Mouse (Mus musculus) hindbrain, embryonic 14.5 days (tissue): ENCODE data around the gene Neb. TPM values are rescaled to one million over a fixed set of nuclear protein-coding genes. Genes with fewer than 3 reads are reported as not detected.

Experiments
- ATAC-seq: fragments of 200-750 bp; cut with Nextera tagmentation; 2 replicates; pipeline ENCODE4 v1.8.0; 2017; ENCODE audit warnings: moderate number of reproducible peaks, mild to moderate bottlenecking, moderate TSS enrichment, moderate library complexity; ENCODE audit not compliant: low FRiP score
- DNase-seq: peaks from one replicate; pipeline ENCODE4 v3.0.0-alpha.2; 2015; ENCODE audit warnings: low spot score
- H3K27ac ChIP-seq: fragments of 300-500 bp; sonication (generic); 2 replicates; pipeline ENCODE4 v1.5.1; 2014; ENCODE audit warnings: mild to moderate bottlenecking, moderate library complexity
- H3K27me3 ChIP-seq: fragments of 300-500 bp; sonication (generic); 2 replicates; pipeline ENCODE4 v1.6.1; 2014; ENCODE audit warnings: mild to moderate bottlenecking, low read length, mixed read lengths; ENCODE audit not compliant: control insufficient read depth, insufficient read depth
- H3K36me3 ChIP-seq: fragments of 300-500 bp; sonication (generic); replicated peaks from 2 replicates; pipeline ENCODE4 v1.6.1; 2014; ENCODE audit not compliant: control insufficient read depth, insufficient read depth
- H3K4me1 ChIP-seq: fragments of 300-500 bp; sonication (generic); replicated peaks from 2 replicates; pipeline ENCODE4 v1.6.1; 2014; ENCODE audit warnings: antibody characterized with exemption, low read length, mixed read lengths; ENCODE audit not compliant: control insufficient read depth, insufficient read depth
- H3K4me2 ChIP-seq: fragments of 300-500 bp; sonication (generic); replicated peaks from 2 replicates; pipeline ENCODE4 v1.6.1; 2014; ENCODE audit warnings: mild to moderate bottlenecking, moderate library complexity
- H3K4me3 ChIP-seq: fragments of 300-500 bp; sonication (generic); replicated peaks from 2 replicates; pipeline ENCODE4 v1.5.1; 2014; ENCODE audit warnings: mild to moderate bottlenecking, low read length
- H3K9ac ChIP-seq: fragments of 300-500 bp; sonication (generic); 2 replicates; pipeline ENCODE4 v1.6.1; 2014
- H3K9me3 ChIP-seq: fragments of 300-500 bp; sonication (generic); 2 replicates; pipeline ENCODE4 v1.6.1; 2016; ENCODE audit warnings: low read length; ENCODE audit not compliant: control insufficient read depth
- WGBS: fragments of 180-500 bp; shearing (Covaris S2); extraction: QIAGEN DNeasy Blood & Tissue Kit; methylation state at CpG from one replicate; pipeline ENCODE4 v1.1.7; 2014; 5-methylcytosine and 5-hydroxymethylcytosine counted together
- polyA plus RNA-seq: library from polyadenylated mRNA; unstranded; fragments of >200 nt; fragmentation: Nextera tagmentation; extraction: Ambion mirVana; gene quantifications from 2 replicates; pipeline ENCODE4 v1.2.1, GENCODE M21; 2014

Gene Neb
- polyA plus RNA-seq, 1 experiment from 2014 or later = 0.74 TPM

- WGBS = 85% methylated on average over 3 of the region's 3 CpGs
- H3K36me3 ChIP-seq = no peaks in the 10 kb centered on the region
- H3K4me2 ChIP-seq = no peak overlapping the region
- no peaks in the 10 kb centered on the region for H3K4me1 ChIP-seq
- H3K9ac ChIP-seq = no peak overlapping the region
- no peaks in the 10 kb centered on the region for H3K27me3 ChIP-seq
- H3K9me3 ChIP-seq = no peaks in the 10 kb centered on the region
- H3K4me3 ChIP-seq = no peak overlapping the region
- DNase-seq = no peak
- no peak overlapping the region for H3K27ac ChIP-seq
- ATAC-seq = no peak
Measured at GRCm38 (mm10) chr2:52321866-52322265, 56.4 kb downstream of the Neb start.

- H3K9me3 ChIP-seq = no peaks in the 10 kb centered on the region
- H3K9ac ChIP-seq = no peak overlapping the region
- no peaks in the 10 kb centered on the region for H3K27me3 ChIP-seq
- H3K4me3 ChIP-seq = no peak overlapping the region
- 94% methylated on average over 2 of the region's 2 CpGs for WGBS
- no peaks in the 10 kb centered on the region for H3K4me1 ChIP-seq
- H3K27ac ChIP-seq = no peak overlapping the region
- no peaks in the 10 kb centered on the region for H3K36me3 ChIP-seq
- H3K4me2 ChIP-seq = no peak overlapping the region
- no peak for DNase-seq
- ATAC-seq = no peak
Measured at GRCm38 (mm10) chr2:52320175-52320574, 58.1 kb downstream of the Neb start.

DNA sequence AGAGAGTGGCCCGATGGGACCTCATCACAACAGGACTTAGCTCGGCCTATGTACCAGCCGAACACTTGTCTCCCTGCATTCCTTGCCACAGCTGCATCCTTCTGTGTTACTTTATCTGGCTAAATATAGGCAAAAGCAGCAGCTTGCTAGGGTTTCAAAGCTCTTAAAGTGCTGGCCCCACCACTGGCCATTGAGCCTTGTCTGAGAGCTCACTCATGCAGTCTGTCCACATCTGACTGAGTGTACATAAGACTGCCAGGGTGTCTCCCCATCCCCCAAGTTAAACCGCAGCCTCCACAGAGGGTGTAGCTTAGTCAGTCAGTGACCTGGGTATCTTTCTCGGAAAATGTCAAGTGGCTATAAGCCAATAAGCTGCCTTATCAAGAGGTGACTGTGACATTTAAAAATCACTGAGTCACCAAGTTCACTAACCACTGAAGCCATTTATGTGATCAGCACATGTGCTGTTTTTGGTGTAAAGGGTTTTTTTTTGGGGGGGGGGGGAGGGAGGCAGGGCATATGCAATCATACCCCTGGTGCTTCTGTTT lies 59.2 kb downstream of the Neb start:
- WGBS = 77% methylated on average over 5 of the region's 5 CpGs

GRCm38 (mm10) chr2:52317471-52317870 lies 60.8 kb downstream of the Neb start:
- Histone ChIP-seq H3K4me1 (no peaks in the 10 kb centered on the region), H3K4me3 (no peak overlapping the region), H3K4me2 (no peak overlapping the region), H3K27ac (no peak overlapping the region), H3K9me3 (no peaks in the 10 kb centered on the region), H3K27me3 (no peaks in the 10 kb centered on the region), H3K9ac (no peak overlapping the region), H3K36me3 (no peaks in the 10 kb centered on the region)
- DNase-seq (no peak), ATAC-seq (no peak)
- 92% methylated on average over 4 of the region's 4 CpGs for WGBS

More for the DNA sequence above, 59.2 kb downstream of the Neb start:
- no peaks in the 10 kb centered on the region for H3K27me3 ChIP-seq
- H3K9me3 ChIP-seq = no peaks in the 10 kb centered on the region
- H3K27ac ChIP-seq = no peak overlapping the region
- H3K36me3 ChIP-seq = no peaks in the 10 kb centered on the region
- H3K4me2 ChIP-seq = no peak overlapping the region
- no peaks in the 10 kb centered on the region for H3K4me1 ChIP-seq
- no peak overlapping the region for H3K9ac ChIP-seq
- no peak for DNase-seq
- H3K4me3 ChIP-seq = no peak overlapping the region
- ATAC-seq = no peak

DNA sequence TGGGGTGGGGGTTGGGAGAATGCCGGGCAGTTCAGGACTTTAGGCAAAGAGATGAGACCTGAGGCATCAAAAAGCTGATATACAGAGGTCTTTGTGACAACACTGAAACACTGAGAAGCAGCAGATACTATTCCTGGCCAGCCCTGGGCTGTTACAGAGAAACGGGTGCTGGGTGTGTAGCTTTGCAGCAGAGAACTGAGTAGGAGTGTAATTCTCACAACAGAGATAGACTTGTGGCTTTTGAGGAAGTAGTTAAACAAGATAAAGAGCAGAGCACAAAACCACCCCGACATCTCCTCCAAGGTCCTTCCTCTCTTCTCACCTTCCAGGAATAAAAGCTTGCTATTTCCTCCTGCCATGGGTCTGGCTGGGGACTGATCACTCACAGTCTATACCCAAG lies 62.5 kb downstream of the Neb start:
- 86% methylated on average over 3 of the region's 3 CpGs for WGBS
- no peak for ATAC-seq
- no peaks in the 10 kb centered on the region for H3K4me1 ChIP-seq

DNA sequence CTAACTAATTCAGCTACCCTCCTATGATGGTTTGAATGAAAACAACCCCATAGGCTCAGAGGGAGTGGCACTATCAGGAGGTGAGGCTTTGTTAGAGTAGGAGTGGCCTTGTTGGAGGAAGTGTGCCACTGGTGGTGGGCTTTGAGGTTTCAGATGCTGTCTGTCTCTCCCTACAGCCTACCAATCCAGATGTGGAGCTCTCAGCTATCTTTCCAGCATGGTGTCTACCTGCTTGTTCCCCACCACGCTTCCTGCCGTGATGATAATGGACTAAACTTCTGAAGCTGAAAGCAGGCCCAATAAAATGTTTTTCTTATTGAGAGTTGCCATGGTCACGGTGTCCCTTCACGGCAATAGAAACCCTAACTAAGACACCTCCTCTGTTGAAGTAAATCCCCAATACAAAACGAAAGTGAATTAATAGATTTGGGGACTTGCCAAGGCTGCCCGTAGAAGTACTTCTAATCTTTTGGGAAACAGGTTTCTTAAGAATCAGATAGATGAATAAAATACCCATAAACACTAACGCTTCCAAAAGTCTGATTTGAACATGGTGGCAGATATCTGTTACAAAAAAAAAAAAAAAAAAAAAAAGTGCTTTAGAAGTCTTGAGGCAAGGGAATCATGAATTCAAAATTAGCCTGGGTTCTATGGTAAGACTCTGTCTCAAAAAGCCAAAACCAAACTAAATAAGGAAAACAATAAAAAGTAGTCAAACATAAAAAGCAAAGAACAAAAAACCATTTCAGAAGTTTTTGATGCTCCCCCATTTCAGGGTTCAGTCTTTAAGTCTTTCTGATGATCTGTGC lies 63.1 kb downstream of the Neb start:
- Histone ChIP-seq H3K4me1 (no peaks in the 10 kb centered on the region), H3K4me2 (no peak overlapping the region), H3K27ac (no peak overlapping the region), H3K4me3 (no peak overlapping the region), H3K36me3 (no peaks in the 10 kb centered on the region), H3K27me3 (no peaks in the 10 kb centered on the region), H3K9ac (no peak overlapping the region), H3K9me3 (no peaks in the 10 kb centered on the region)
- no peak for DNase-seq
- no peak for ATAC-seq
- 79% methylated on average over 7 of the region's 7 CpGs for WGBS

More for the DNA sequence above, 62.5 kb downstream of the Neb start:
- Histone ChIP-seq H3K9me3 (no peaks in the 10 kb centered on the region), H3K9ac (no peak overlapping the region), H3K27ac (no peak overlapping the region), H3K36me3 (no peaks in the 10 kb centered on the region), H3K4me3 (no peak overlapping the region), H3K4me2 (no peak overlapping the region), H3K27me3 (no peaks in the 10 kb centered on the region)
- DNase-seq = no peak

GRCm38 (mm10) chr2:52310757-52311156 lies 67.5 kb downstream of the Neb start:
- Histone ChIP-seq H3K27ac (no peak overlapping the region), H3K36me3 (no peaks in the 10 kb centered on the region), H3K4me3 (no peak overlapping the region), H3K9me3 (no peaks in the 10 kb centered on the region), H3K27me3 (no peaks in the 10 kb centered on the region), H3K4me1 (no peaks in the 10 kb centered on the region), H3K9ac (no peak overlapping the region), H3K4me2 (no peak overlapping the region)
- DNase-seq = no peak
- ATAC-seq = no peak
- 84% methylated on average over 4 of the region's 4 CpGs for WGBS

DNA sequence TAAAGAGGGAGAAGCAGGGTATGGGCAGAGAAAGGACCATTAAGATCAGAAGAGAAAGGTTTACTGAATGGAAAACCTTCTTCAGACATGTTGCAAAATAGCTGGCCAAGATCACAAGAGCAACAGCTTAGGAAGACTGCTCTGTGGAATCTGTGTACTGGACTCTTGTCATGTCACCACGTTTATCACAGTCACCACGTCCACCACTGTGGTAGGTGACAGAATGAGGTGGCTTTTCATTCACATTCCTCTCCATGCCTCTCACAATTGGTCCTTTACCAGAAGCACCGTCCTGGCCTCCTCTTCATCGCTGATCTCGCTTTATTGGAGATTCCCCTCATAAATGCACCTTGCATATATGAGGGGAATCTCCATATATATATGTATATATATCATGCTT lies 71.6 kb downstream of the Neb start:
- Histone ChIP-seq H3K4me2 (no peak overlapping the region), H3K4me1 (no peaks in the 10 kb centered on the region), H3K36me3 (no peaks in the 10 kb centered on the region), H3K4me3 (no peak overlapping the region), H3K27me3 (no peaks in the 10 kb centered on the region), H3K9ac (no peak overlapping the region), H3K9me3 (no peaks in the 10 kb centered on the region), H3K27ac (no peak overlapping the region)
- 82% methylated on average over 5 of the region's 5 CpGs for WGBS
- DNase-seq (no peak), ATAC-seq (no peak)

DNA sequence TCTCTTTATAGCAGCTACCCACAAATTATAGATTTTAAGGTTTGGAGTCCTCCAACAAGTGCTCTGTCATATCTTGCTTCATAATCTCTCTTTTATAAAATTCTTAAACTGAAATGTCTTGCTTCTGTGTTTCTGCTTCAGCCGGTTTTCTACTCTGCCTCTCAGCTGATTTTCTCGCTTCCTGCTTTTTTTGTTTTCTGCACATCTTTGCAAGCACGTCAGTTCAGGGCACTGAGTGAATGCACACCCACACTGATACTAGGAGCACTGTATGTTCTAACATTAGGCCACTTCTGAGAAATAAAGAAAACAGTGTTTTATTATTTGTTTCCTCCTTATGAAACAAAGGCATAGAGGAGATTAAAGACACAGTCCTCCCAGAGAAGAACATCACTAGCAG lies 73.7 kb downstream of the Neb start:
- H3K27me3 ChIP-seq = no peaks in the 10 kb centered on the region
- no peak overlapping the region for H3K27ac ChIP-seq
- no peak for ATAC-seq
- no peak overlapping the region for H3K4me3 ChIP-seq
- no peak for DNase-seq
- no peak overlapping the region for H3K4me2 ChIP-seq
- H3K9me3 ChIP-seq = no peaks in the 10 kb centered on the region
- H3K4me1 ChIP-seq = no peaks in the 10 kb centered on the region
- no peak overlapping the region for H3K9ac ChIP-seq
- H3K36me3 ChIP-seq = no peaks in the 10 kb centered on the region
- WGBS = 83% methylated on average over 3 of the region's 3 CpGs
